Mouse (Mus musculus): ENCODE data around the gene Kcnj11.

DNA sequence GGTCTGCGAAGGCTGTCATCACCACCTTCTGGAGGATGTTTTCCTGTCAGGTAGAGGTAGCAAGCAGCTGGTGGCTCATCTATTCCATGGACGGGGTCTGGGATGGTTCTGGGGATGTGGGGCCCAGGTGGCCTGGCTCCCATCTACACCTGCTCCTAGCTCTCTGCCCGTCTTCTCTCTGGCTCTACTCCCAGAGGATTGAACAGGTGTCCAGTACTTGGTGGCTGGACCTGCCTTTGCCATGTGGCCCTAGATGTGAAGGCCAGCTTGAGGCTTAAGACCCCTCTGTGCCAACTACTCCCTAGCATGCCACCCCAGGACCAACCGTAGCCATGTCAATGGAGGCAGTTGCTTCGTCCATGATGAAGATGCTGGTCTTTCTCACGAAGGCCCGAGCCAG lies 4.9 kb upstream of the Kcnj11 start:
- no peak for TF ChIP-seq GATA1 (IDR thresholded peaks at IDR 0.05; ENCODE audit: borderline replicate concordance, low read length)
- TF ChIP-seq FLI1 (IDR thresholded peaks at IDR 0.05; ENCODE audit: low read length): no peak
